Mouse (Mus musculus): ENCODE data around the gene Ugt2b37.
"Not testable (repeated sequence)": the region's sequence is repeated elsewhere in the genome, so short reads cannot be mapped to it uniquely, and the experiment has no call there.

DNA sequence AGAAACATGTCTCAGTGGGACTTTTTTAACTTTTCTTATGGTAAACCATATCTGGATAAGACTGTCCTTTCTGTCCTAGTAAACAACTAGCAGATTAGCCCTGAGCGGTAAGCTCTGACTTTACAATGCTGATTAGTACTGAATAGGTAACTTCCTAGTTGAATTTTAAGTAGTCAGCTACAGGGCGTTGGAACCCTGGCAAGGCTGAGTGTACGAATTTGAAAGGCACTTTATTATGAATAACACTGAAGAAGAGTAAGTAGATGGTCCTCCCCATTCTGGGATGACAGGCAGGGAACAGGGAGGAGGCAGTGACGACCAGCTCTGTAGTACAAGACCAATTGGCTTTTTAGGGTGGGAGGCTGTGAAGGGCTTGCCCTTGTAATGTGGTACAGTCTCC is 21.4 kb upstream of the Ugt2b37 start:
- not testable (repeated sequence) for TF ChIP-seq CTCF (IDR thresholded peaks at IDR 0.05; ENCODE audit: control insufficient read depth, insufficient read depth, insufficient read length); USF1 (IDR thresholded peaks at IDR 0.05; ENCODE audit: low read depth); MAX (IDR thresholded peaks at IDR 0.05); CEBPB (IDR thresholded peaks at IDR 0.05; ENCODE audit: low read depth); MYOD1 (IDR thresholded peaks at IDR 0.05; ENCODE audit: control insufficient read depth, insufficient read length, low read depth); MYOG (IDR thresholded peaks at IDR 0.05; ENCODE audit: control insufficient read depth, extremely low read depth, insufficient read length)

All from C2C12 (cell line).